Mouse (Mus musculus): ENCODE data around the gene Pakap.

Gene Pakap

GRCm38 (mm10) chr4:57674351-57674750 lies 106.4 kb downstream of the Pakap start:
- DNase-seq (ENCODE audit: low spot score), result no peak

GRCm38 (mm10) chr4:57675387-57675786 lies 107.4 kb downstream of the Pakap start:
- DNase-seq (ENCODE audit: low spot score), result no peak

- no peak for DNase-seq (ENCODE audit: low spot score)
Observed at GRCm38 (mm10) chr4:57677916-57678315, 109.9 kb downstream of the Pakap start.

- no peak for DNase-seq (ENCODE audit: low spot score)
Observed at GRCm38 (mm10) chr4:57678991-57679457, 111.0 kb downstream of the Pakap start.

GRCm38 (mm10) chr4:57680186-57680585 lies 112.2 kb downstream of the Pakap start:
- no peak for DNase-seq (ENCODE audit: low spot score)

- no peak for DNase-seq (ENCODE audit: low spot score)
Observed at GRCm38 (mm10) chr4:57681511-57681910, 113.5 kb downstream of the Pakap start.

GRCm38 (mm10) chr4:57682341-57682740 lies 114.4 kb downstream of the Pakap start:
- no peak for DNase-seq (ENCODE audit: low spot score)

- DNase-seq (ENCODE audit: low spot score), result no peak
Observed at GRCm38 (mm10) chr4:57682944-57683343, 115.0 kb downstream of the Pakap start.

GRCm38 (mm10) chr4:57684676-57685215 lies 116.8 kb downstream of the Pakap start:
- DNase-seq (ENCODE audit: low spot score), result no peak

GRCm38 (mm10) chr4:57686736-57687135 lies 118.8 kb downstream of the Pakap start:
- no peak for DNase-seq (ENCODE audit: low spot score)

GRCm38 (mm10) chr4:57687583-57687982 lies 119.6 kb downstream of the Pakap start:
- no peak for DNase-seq (ENCODE audit: low spot score)

GRCm38 (mm10) chr4:57688131-57688530 lies 120.2 kb downstream of the Pakap start:
- no peak for DNase-seq (ENCODE audit: low spot score)

- no peak for DNase-seq (ENCODE audit: low spot score)
Observed at GRCm38 (mm10) chr4:57690001-57690400, 122.0 kb downstream of the Pakap start.

GRCm38 (mm10) chr4:57690805-57691204 lies 122.8 kb downstream of the Pakap start:
- DNase-seq (ENCODE audit: low spot score), result no peak

GRCm38 (mm10) chr4:57694356-57695136 lies 126.6 kb downstream of the Pakap start:
- no peak for DNase-seq (ENCODE audit: low spot score)

GRCm38 (mm10) chr4:57696955-57697354 lies 129.0 kb downstream of the Pakap start:
- no peak for DNase-seq (ENCODE audit: low spot score)

- no peak for DNase-seq (ENCODE audit: low spot score)
Observed at GRCm38 (mm10) chr4:57697918-57698611, 130.1 kb downstream of the Pakap start.

- DNase-seq (ENCODE audit: low spot score), result no peak
Observed at GRCm38 (mm10) chr4:57701576-57701975, 133.6 kb downstream of the Pakap start.

GRCm38 (mm10) chr4:57703574-57704470 lies 135.8 kb downstream of the Pakap start:
- no peak for DNase-seq (ENCODE audit: low spot score)

- no peak for DNase-seq (ENCODE audit: low spot score)
Observed at GRCm38 (mm10) chr4:57704575-57704974, 136.6 kb downstream of the Pakap start.

GRCm38 (mm10) chr4:57715849-57716248 lies 147.9 kb downstream of the Pakap start:
- DNase-seq (ENCODE audit: low spot score), result no peak

- no peak for DNase-seq (ENCODE audit: low spot score)
Observed at GRCm38 (mm10) chr4:57716735-57717134, 148.8 kb downstream of the Pakap start.

Measured in c-Kit-positive CD71-positive TER-119-positive erythroid progenitor cells, embryonic 14.5 days (primary cell).